Mouse (Mus musculus) heart, embryonic 14.5 days (tissue): Measurements from ENCODE around the gene Nmnat2. TPM values are rescaled to one million over a fixed set of nuclear protein-coding genes. Genes with fewer than 3 reads are reported as not detected.

Experiments
- ATAC-seq: fragments of 200-750 bp; cut with Nextera tagmentation; 2 replicates; pipeline ENCODE4 v1.8.0; 2017; ENCODE audit warnings: low read depth, moderate TSS enrichment; ENCODE audit not compliant: insufficient number of reproducible peaks, insufficient read depth, low FRiP score
- H3K27ac ChIP-seq, 2 experiments: fragments of 200-500 bp in 1 of 2; fragments of 300-500 bp in 1 of 2; sonication (generic) in 1 of 2; replicated peaks in 1 of 2; 2 replicates each; pipeline ENCODE4 v1.5.1; 2012 to 2014; ENCODE audit warnings: low read depth in 2 of 2, low read length in 2 of 2, control low read depth in 1 of 2, mild to moderate bottlenecking in 1 of 2, mixed read lengths in 1 of 2; ENCODE audit not compliant: control insufficient read depth in 1 of 2, insufficient read depth in 1 of 2
- H3K27me3 ChIP-seq: fragments of 300-500 bp; sonication (generic); 2 replicates; pipeline ENCODE4 v1.6.1; 2014; ENCODE audit warnings: mild to moderate bottlenecking, low read length, control low read depth; ENCODE audit not compliant: control insufficient read depth, insufficient read depth
- H3K36me3 ChIP-seq: fragments of 300-500 bp; sonication (generic); 2 replicates; pipeline ENCODE4 v1.6.1; 2014; ENCODE audit warnings: mild to moderate bottlenecking, control low read depth, low read length, mixed read lengths; ENCODE audit not compliant: control insufficient read depth, insufficient read depth
- H3K4me1 ChIP-seq, 2 experiments: fragments of 200-500 bp in 1 of 2; fragments of 300-500 bp in 1 of 2; sonication (generic) in 1 of 2; 2 replicates each; pipeline ENCODE4 v1.6.1; 2012 to 2014; ENCODE audit warnings: low read length in 2 of 2, control low read depth in 1 of 2, mixed read lengths in 1 of 2; ENCODE audit not compliant: control insufficient read depth in 2 of 2, insufficient read depth in 2 of 2
- H3K4me2 ChIP-seq: fragments of 300-500 bp; sonication (generic); 2 replicates; pipeline ENCODE4 v1.6.1; 2014; ENCODE audit warnings: mild to moderate bottlenecking, low read length
- H3K4me3 ChIP-seq, 2 experiments: fragments of 200-500 bp in 1 of 2; fragments of 300-500 bp in 1 of 2; sonication (generic) in 1 of 2; 2 replicates each; pipeline ENCODE4 v1.5.1; 2012 to 2014; ENCODE audit warnings: low read length in 2 of 2, mild to moderate bottlenecking in 2 of 2, control low read depth in 1 of 2, low read depth in 1 of 2, moderate library complexity in 1 of 2; ENCODE audit not compliant: control insufficient read depth in 1 of 2, insufficient read depth in 1 of 2
- H3K9ac ChIP-seq: fragments of 300-500 bp; sonication (generic); 2 replicates; pipeline ENCODE4 v1.6.1; 2014; ENCODE audit warnings: mild to moderate bottlenecking, low read length
- H3K9me3 ChIP-seq: fragments of 300-500 bp; sonication (generic); 2 replicates; pipeline ENCODE4 v1.6.1; 2016; ENCODE audit warnings: low read length, control low read depth; ENCODE audit not compliant: control insufficient read depth
- WGBS: fragments of 180-500 bp; shearing (Covaris S2); extraction: QIAGEN DNeasy Blood & Tissue Kit; methylation state at CpG from one replicate; pipeline ENCODE4 v1.1.7; 2014; 5-methylcytosine and 5-hydroxymethylcytosine counted together
- polyA plus RNA-seq: library from polyadenylated mRNA; unstranded; fragments of >200 nt; fragmentation: Nextera tagmentation; extraction: Ambion mirVana; gene quantifications from 2 replicates; pipeline ENCODE4 v1.2.1, GENCODE M21; 2014

The Nmnat2 gene
- polyA plus RNA-seq, 1 experiment from 2014 or later, result 1.1 TPM

- ATAC-seq, result no peak
- 65% methylated on average over 11 of the region's 11 CpGs for WGBS
Measured at GRCm38 (mm10) chr1:153144021-153144420, 189.2 kb downstream of the Nmnat2 start.

GRCm38 (mm10) chr1:153145791-153146190 lies 191.0 kb downstream of the Nmnat2 start:
- H3K27ac ChIP-seq, result no peak overlapping the region
- H3K36me3 ChIP-seq, result no peaks in the 10 kb centered on the region
- no peaks in the 10 kb centered on the region for H3K27me3 ChIP-seq
- H3K4me3 ChIP-seq, result no peak overlapping the region
- H3K9ac ChIP-seq, result no peak overlapping the region
- WGBS, result 65% methylated on average over 5 of the region's 5 CpGs
- no peak overlapping the region for H3K4me2 ChIP-seq
- H3K9me3 ChIP-seq, result no peaks in the 10 kb centered on the region
- ATAC-seq, result no peak
- peaks cover under 1 to 1% of the 10 kb centered on the region in 2 experiments; a peak in 3 of 4 replicates for H3K4me1 ChIP-seq

More at GRCm38 (mm10) chr1:153144021-153144420, 189.2 kb downstream of the Nmnat2 start:
- Histone ChIP-seq H3K4me2 (no peak overlapping the region), H3K4me3 (no peak overlapping the region), H3K36me3 (no peaks in the 10 kb centered on the region), H3K4me1 (peaks cover 13% of the 10 kb centered on the region in 2 experiments; a peak in 3 of 4 replicates), H3K9me3 (no peaks in the 10 kb centered on the region), H3K27ac (no peak overlapping the region), H3K27me3 (no peaks in the 10 kb centered on the region), H3K9ac (no peak overlapping the region)

DNA sequence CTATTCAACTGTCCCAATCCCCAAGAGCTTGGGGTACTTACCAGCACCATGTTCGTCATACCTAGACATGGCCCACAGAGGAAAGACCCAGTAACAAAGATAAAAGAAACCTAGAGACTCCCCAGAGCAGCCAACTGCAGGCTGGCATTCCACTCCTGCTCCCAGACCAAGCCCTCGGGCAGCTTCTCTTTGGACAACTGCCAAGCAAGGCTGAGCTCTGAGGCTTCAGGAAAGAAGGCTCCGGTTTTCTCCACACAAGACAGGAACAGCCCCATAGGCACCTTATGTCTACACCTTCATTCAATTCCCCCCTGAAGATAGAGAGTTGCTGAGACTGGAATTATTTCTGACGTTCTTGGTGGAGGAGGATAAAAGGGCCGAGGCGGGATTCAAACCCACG lies 197.8 kb downstream of the Nmnat2 start:
- WGBS, result 45% methylated on average over 7 of the region's 7 CpGs
- Histone ChIP-seq H3K4me1 (peaks cover 29 to 33% of the 10 kb centered on the region in 2 experiments), H3K27ac (peak overlapping the region in 1 of 2 experiments; percentile 65; a peak in 2 of 4 replicates), H3K27me3 (no peaks in the 10 kb centered on the region), H3K4me2 (no peak overlapping the region), H3K9ac (no peak overlapping the region), H3K4me3 (no peak overlapping the region), H3K36me3 (no peaks in the 10 kb centered on the region), H3K9me3 (no peaks in the 10 kb centered on the region)
- no peak for ATAC-seq

- no peaks in the 10 kb centered on the region for H3K36me3 ChIP-seq
- ATAC-seq, result peak; percentile 32; the same call in 1 of the 2 replicates
- H3K27ac ChIP-seq, result peak overlapping the region; percentile 12 to 65; a peak in 3 of 4 replicates
- H3K9ac ChIP-seq, result no peak overlapping the region
- H3K9me3 ChIP-seq, result no peaks in the 10 kb centered on the region
- WGBS, result 58% methylated on average over 10 of the region's 10 CpGs
- no peak overlapping the region for H3K4me2 ChIP-seq
- H3K4me1 ChIP-seq, result peaks cover 29 to 33% of the 10 kb centered on the region in 2 experiments
- no peak overlapping the region for H3K4me3 ChIP-seq
- H3K27me3 ChIP-seq, result no peaks in the 10 kb centered on the region
Measured at GRCm38 (mm10) chr1:153153619-153154137, 198.9 kb downstream of the Nmnat2 start.

GRCm38 (mm10) chr1:153155364-153155763 lies 200.6 kb downstream of the Nmnat2 start:
- Histone ChIP-seq H3K27ac (0 out of 4 replicates have a peak overlapping the region, but pooled peaks of 1 of the 2 experiments have one; percentile 11), H3K4me3 (no peak overlapping the region), H3K4me1 (peaks cover 29 to 33% of the 10 kb centered on the region in 2 experiments), H3K36me3 (no peaks in the 10 kb centered on the region), H3K9ac (no peak overlapping the region), H3K4me2 (no peak overlapping the region), H3K27me3 (no peaks in the 10 kb centered on the region), H3K9me3 (no peaks in the 10 kb centered on the region)
- 35% methylated on average over 8 of the region's 8 CpGs for WGBS
- ATAC-seq, result no peak

- no peak overlapping the region for H3K27ac ChIP-seq
- H3K4me2 ChIP-seq, result no peak overlapping the region
- peaks cover 26 to 30% of the 10 kb centered on the region in 2 experiments for H3K4me1 ChIP-seq
- H3K27me3 ChIP-seq, result no peaks in the 10 kb centered on the region
- H3K36me3 ChIP-seq, result no peaks in the 10 kb centered on the region
- ATAC-seq, result no peak
- no peak overlapping the region for H3K4me3 ChIP-seq
- WGBS, result 71% methylated on average over 5 of the region's 5 CpGs
- no peaks in the 10 kb centered on the region for H3K9me3 ChIP-seq
- H3K9ac ChIP-seq, result no peak overlapping the region
Measured at GRCm38 (mm10) chr1:153157021-153157623, 202.3 kb downstream of the Nmnat2 start.

DNA sequence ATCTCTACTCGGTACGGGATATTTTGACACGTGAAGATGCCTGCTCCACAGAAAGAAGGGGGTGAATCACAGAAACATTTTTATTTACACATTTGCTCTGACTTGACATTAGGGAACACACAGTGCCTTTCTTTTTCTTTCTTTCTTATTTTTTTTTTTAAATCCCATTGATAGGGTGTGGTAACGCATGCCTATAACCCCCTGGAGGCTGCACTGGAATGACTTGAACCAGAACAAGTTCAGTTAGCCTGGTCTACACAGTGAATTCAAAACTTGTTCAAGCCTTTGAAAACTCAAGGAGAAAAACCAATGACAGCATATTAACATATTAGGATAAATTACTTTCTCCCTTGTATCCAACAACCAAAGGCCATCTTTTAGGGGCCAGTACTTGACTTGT lies 204.3 kb downstream of the Nmnat2 start:
- no peak overlapping the region for H3K4me2 ChIP-seq
- no peak for ATAC-seq
- WGBS, result 97% methylated on average over 4 of the region's 4 CpGs
- peaks cover 13 to 18% of the 10 kb centered on the region in 2 experiments for H3K4me1 ChIP-seq
- no peaks in the 10 kb centered on the region for H3K27me3 ChIP-seq
- no peaks in the 10 kb centered on the region for H3K9me3 ChIP-seq
- no peak overlapping the region for H3K4me3 ChIP-seq
- no peaks in the 10 kb centered on the region for H3K36me3 ChIP-seq
- H3K27ac ChIP-seq, result no peak overlapping the region
- no peak overlapping the region for H3K9ac ChIP-seq
